Mouse (Mus musculus): ENCODE measurements at regions not wholly inside any gene's neighbourhood (a gene's known extent, or its start where the extent isn't known, plus 50 kb on each side); places are given as distances from the start of the nearest gene placed in this dataset.

DNA sequence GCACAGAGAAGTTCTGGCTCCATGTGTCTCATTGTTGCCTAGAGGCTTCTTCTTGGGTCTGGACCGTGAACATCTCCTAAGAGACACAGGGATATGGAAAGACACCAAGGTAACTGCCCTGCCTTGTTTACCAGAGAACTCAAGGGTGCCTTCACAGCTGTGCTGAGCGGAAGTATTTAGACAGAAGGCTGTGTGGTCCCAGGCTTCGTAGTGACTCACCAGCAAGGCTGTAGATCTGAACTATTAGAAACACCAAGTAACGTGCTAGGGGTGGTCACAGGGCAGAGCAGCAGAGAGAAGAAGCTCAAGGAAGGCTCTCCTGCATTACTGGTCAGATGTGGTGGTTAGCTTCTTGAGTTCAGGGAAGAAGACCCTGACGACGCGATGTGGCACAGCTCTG, 51.6 kb upstream of the Lpp start:
- DNase-seq (ENCODE audit: low spot score) = no peak

GRCm38 (mm10) chr16:24340646-24341045, 52.7 kb upstream of the Lpp start:
- no peak for DNase-seq (ENCODE audit: low spot score)

- no peak for DNase-seq (ENCODE audit: low spot score)
Measured at GRCm38 (mm10) chr16:24339320-24340265, 53.7 kb upstream of the Lpp start.

- DNase-seq (ENCODE audit: low spot score) = no peak
Measured at GRCm38 (mm10) chr16:24338404-24338803, 54.9 kb upstream of the Lpp start.

DNA sequence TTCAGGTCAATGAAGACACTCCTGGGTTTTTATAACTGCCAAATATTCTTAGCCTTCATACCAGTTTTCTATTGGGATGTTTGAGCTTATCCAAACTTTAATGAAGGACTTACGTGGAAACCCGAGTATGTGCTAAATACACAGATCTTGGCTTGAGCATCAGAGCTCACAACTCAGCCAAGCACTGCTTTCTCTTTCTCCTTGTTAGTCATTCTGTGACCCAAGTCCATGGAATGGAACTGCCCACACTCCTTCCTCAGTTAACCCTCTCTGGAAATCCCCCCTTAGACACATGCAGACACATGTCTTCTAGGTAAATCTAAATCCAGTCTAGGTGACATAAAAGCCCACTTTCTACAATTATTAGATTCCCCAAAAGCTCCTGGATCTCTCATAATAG, 58.9 kb upstream of the Lpp start:
- no peak for DNase-seq (ENCODE audit: low spot score)

DNA sequence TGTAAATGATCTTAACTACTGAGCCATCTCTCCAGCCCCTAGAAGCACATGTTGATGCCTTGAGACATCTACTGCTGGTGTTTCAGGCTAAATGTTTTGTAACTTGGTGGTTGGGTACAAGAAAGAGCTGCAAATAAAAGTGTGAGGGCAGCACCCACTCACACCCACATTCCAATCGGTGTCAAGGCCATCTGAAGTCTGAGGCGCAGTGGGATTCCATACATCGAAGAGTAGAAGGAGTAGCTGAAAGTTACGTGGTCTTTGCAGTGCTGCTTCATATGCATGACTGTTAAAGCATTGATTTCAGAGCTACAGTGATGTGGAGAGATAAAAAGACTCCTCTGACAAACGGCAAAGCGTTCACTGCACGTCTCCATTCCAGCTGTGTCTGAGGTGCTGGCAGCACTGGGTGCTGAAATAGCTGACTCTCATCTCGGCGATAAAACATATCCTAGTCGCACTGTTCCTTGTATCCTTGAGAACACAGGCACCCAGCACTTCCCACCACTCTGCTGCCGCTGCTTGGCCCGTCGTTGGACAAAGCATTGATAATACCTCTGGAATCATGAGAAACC, 61.8 kb upstream of the Lpp start:
- no peak for DNase-seq (ENCODE audit: low spot score)

GRCm38 (mm10) chr16:24326571-24326970, 66.7 kb upstream of the Lpp start:
- DNase-seq (ENCODE audit: low spot score) = peak; percentile 27

- peak; percentile 80 for DNase-seq (ENCODE audit: low spot score)
Measured at GRCm38 (mm10) chr16:24326046-24326445, 67.3 kb upstream of the Lpp start.

- DNase-seq (ENCODE audit: low spot score) = no peak
Measured at GRCm38 (mm10) chr16:24324917-24325316, 68.4 kb upstream of the Lpp start.

GRCm38 (mm10) chr16:24318723-24319437, 74.4 kb upstream of the Lpp start:
- DNase-seq (ENCODE audit: low spot score) = no peak

DNA sequence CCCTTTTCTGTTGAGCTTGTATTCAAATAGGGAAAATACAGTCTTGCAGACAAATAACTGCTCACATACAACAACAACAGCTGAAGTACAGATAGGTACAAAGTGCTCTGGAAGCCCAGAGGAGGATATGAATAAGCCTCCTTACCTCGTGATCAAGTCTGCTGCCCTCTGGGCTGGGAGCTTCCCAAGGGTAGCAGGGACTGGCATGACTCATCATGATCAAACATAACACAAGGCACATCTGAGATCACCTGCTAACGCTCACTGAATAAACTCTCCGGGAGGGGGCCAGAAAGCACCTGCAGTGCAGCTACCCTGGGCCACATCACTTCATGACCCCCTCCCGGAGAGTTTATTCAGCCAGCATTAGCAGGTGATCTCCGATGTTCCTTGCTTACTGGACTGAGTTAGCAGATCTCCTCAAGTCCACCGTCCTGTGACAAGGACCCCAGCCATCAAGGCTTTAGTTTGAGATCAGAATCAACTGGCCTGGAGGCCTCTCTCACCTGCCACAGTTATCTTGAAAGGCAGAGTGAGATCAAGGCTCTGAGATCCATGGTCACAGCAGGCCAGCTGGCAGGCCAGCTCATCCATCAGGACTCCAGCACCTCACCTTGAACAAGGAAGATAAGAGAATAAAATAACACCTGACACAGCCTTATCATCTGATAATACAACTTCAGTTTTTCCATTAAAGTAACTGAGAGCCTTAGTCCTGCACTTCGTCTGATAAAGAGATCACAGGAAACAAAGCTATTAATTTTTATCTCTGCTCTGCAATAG, 79.6 kb upstream of the Lpp start:
- no peak for DNase-seq (ENCODE audit: low spot score)

GRCm38 (mm10) chr16:24305391-24305790, 87.9 kb upstream of the Lpp start:
- DNase-seq (ENCODE audit: low spot score) = no peak

GRCm38 (mm10) chr16:24296790-24297189, 96.5 kb upstream of the Lpp start:
- DNase-seq (ENCODE audit: low spot score) = no peak

DNA sequence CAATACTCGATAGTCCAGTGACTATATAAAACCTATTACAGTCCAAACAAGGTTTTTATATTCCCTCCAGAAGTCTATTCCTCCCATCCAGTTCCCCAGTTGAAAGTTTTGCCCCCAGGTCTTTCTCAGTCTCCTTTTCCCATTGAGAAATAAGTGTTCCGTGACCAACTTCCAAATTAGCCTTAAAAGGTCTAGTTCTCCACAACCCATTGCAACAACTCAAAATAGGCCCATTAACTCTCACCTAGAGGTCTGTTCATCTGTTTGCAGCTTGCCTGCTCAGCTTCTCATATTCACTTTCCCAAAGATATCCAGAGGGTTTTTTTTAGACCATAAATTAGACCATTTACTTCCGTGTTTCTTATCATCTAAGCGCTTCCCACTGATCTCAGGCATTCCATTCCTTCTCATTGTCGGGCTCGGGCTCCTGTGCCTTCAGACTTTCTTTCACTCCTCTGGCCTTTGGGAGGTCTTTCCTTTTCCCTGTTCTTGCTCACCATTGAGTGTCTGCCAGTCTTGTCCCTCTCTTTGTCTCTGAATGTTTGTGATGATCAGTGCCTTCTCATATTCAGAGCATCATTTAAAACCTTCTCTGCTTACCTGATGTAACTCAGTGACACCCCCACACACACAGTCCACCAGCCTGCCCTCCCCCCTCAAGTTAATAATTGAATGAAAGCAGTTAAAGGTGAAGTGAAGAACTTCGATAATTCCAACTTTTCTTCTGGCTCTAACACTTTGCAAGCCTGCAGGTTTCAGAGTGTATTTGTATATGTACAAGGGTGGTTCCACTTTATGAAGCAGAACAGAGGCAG, 97.5 kb upstream of the Lpp start:
- DNase-seq (ENCODE audit: low spot score) = no peak

GRCm38 (mm10) chr16:24284215-24284614, 109.1 kb upstream of the Lpp start:
- no peak for DNase-seq (ENCODE audit: low spot score)

DNA sequence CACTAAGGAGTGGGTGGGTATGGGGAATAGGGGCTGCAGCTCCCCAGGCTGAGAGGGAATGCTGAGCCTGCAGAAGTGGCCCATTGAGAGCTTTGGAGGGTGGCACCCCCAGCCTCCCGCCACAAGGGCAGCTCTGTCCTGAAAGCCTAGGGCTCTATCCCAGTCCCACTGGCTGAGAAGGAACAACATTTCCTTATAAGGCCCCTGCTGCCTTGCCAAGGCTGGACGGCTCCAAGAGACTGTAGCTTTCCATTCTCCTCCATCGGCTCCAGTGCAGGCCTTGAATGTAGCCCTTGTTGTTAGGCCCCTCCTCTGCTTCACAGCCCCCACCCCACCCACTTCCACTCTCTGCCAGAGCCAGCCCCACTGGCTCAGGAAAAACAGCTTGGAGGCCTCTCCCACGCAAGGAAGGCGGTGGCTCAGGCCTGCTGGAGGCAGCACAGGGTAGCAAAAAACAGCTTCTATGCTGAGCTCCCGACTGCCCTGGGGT, 111.1 kb upstream of the Lpp start:
- peak; percentile 83 for DNase-seq (ENCODE audit: low spot score)

GRCm38 (mm10) chr16:24281561-24281960, 111.7 kb upstream of the Lpp start:
- no peak for DNase-seq (ENCODE audit: low spot score)

- no peak for DNase-seq (ENCODE audit: low spot score)
Measured at GRCm38 (mm10) chr16:24277857-24278256, 115.5 kb upstream of the Lpp start.

DNA sequence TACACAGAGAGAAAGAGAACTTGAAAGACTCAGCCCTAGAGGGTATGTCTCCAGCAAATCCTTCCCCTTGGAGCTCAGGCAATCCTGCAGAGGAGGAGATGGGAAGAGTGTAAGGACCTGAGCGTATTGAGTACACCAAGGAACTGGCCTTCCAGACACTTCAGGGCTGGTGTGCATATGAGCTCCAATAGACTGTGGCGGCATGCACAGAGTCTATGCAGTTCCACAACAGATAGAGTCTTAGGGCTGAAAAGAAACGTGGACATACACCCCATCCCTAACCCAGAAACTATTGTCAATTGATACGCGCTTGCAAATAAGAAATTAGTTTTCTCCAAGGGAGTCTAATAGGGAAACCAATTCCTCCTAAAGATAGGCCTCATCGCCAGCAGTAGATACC, 130.6 kb upstream of the Lpp start:
- DNase-seq (ENCODE audit: low spot score) = no peak

DNA sequence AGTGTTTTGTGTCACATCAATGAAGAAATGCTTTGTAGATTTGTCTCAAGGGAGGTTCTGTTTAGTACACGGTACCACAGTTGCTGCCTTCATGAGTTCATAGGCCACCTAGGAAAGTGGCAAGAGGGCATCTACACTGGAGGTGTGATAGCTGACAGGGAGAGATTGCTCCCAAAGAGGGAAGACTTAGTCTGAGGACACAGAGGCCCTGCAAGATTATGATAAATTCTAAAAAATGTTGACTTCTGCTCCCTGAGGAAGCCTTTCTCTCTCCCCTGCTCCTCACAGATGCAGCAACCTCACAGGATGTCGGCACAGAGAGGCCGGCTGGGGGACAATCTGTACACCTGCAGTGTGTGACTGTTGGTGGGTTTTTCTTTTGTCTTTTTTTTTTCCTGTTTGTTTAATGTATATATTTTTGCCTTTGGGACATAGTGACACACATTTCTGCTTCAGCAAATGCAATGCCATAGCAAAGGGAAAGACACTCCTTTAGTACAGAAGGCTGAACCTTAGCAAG, 133.5 kb upstream of the Lpp start:
- DNase-seq (ENCODE audit: low spot score) = no peak

- no peak for DNase-seq (ENCODE audit: low spot score)
Measured at GRCm38 (mm10) chr16:24258991-24259390, 134.3 kb upstream of the Lpp start.

Data from testis, postnatal 14 days (tissue).